17 mouse cellular contexts compared by ENCODE assay signal in genomic region chr16:13716821-13717553, GRCm38 (mm10). TPM values are rescaled to one million over a fixed set of nuclear protein-coding genes. Genes with fewer than 3 reads are reported as not detected.
"Had no signal": no experiment of that assay in that cellular context is flagged by ENCODE, and none has a peak within 500 bp of the region (broad histone marks: within the 10 kb centered on the region; RNA-seq: fewer than 3 reads in every experiment).

No protein-coding gene starts in this region.

- DNase-seq: kidney, adult 18-20 months; kidney, postnatal 14 days; lung, postnatal 36 days; right cerebral cortex, postnatal 14 days; thymus, postnatal 36 days had no signal

- H3K36me3 ChIP-seq: kidney, embryonic 15.5 days; limb, embryonic 10.5 days; lung, embryonic 15.5 days; midbrain, embryonic 13.5 days; neural tube, embryonic 12.5 days; stomach, embryonic 15.5 days had no signal

- H3K9me3 ChIP-seq: kidney, embryonic 15.5 days; limb, embryonic 10.5 days; lung, embryonic 15.5 days; midbrain, embryonic 13.5 days; neural tube, embryonic 12.5 days; stomach, embryonic 15.5 days had no signal

- H3K4me2 ChIP-seq: kidney, embryonic 15.5 days; liver, embryonic 11.5 days; lung, embryonic 15.5 days; midbrain, embryonic 13.5 days; neural tube, embryonic 12.5 days; stomach, embryonic 15.5 days had no signal

- ATAC-seq: midbrain, embryonic 13.5 days had no signal

- H3K4me1 ChIP-seq: kidney, embryonic 15.5 days; limb, embryonic 10.5 days; lung, embryonic 15.5 days; midbrain, embryonic 13.5 days; neural tube, embryonic 12.5 days; stomach, embryonic 15.5 days had no signal

- H3K4me3 ChIP-seq: kidney, embryonic 15.5 days; left cerebral cortex, adult 2 months; limb, embryonic 10.5 days; lung, embryonic 15.5 days; midbrain, embryonic 13.5 days; neural tube, embryonic 12.5 days; stomach, embryonic 15.5 days had no signal

- H3K27ac ChIP-seq: kidney, embryonic 15.5 days; left cerebral cortex, adult 2 months; limb, embryonic 10.5 days; lung, embryonic 15.5 days; midbrain, embryonic 13.5 days; neural tube, embryonic 12.5 days; stomach, embryonic 15.5 days had no signal

- H3K9ac ChIP-seq: kidney, embryonic 15.5 days; lung, embryonic 15.5 days; midbrain, embryonic 13.5 days; neural tube, embryonic 12.5 days; stomach, embryonic 15.5 days had no signal

- H3K27me3 ChIP-seq: kidney, embryonic 15.5 days; lung, embryonic 15.5 days; midbrain, embryonic 13.5 days; neural tube, embryonic 12.5 days; stomach, embryonic 15.5 days had no signal

RNA-seq across cellular contexts. Expression of gene Pla2g10, which starts 13.8 kb away (rescaled TPM):
- total RNA-seq: layer of hippocampus, postnatal 25 days; left cerebral cortex, adult 2 months; left cerebral cortex, postnatal 14 days; megakaryocyte-erythroid progenitor cell, adult 5-6 weeks; midbrain, postnatal 0 days had no signal
- polyA plus RNA-seq: midbrain, postnatal 0 days had no signal
